Mouse (Mus musculus) hindbrain, embryonic 16.5 days (tissue): Measurements from ENCODE around the gene Nt5c2. TPM values are rescaled to one million over a fixed set of nuclear protein-coding genes. Genes with fewer than 3 reads are reported as not detected.

ENCODE experiments used
- ATAC-seq: fragments of 200-750 bp; cut with Nextera tagmentation; 2 replicates; pipeline ENCODE4 v1.8.0; 2017; ENCODE audit warnings: moderate TSS enrichment, moderate library complexity
- H3K27ac ChIP-seq: fragments of 300-500 bp; sonication (generic); 2 replicates; pipeline ENCODE4 v1.5.1; 2014; ENCODE audit warnings: low read depth, mild to moderate bottlenecking, control low read depth, low read length, moderate library complexity
- H3K27me3 ChIP-seq: fragments of 300-500 bp; sonication (generic); replicated peaks from 2 replicates; pipeline ENCODE4 v1.6.1; 2014; ENCODE audit warnings: low read length; ENCODE audit not compliant: control insufficient read depth, insufficient read depth
- H3K36me3 ChIP-seq: fragments of 300-500 bp; sonication (generic); 2 replicates; pipeline ENCODE4 v1.6.1; 2014; ENCODE audit warnings: mild to moderate bottlenecking, low read length, moderate library complexity, mixed read lengths; ENCODE audit not compliant: control insufficient read depth, insufficient read depth
- H3K4me1 ChIP-seq: fragments of 300-500 bp; sonication (generic); 2 replicates; pipeline ENCODE4 v1.6.1; 2014; ENCODE audit warnings: low read depth, low read length; ENCODE audit not compliant: control insufficient read depth, insufficient read depth
- H3K4me2 ChIP-seq: fragments of 300-500 bp; sonication (generic); 2 replicates; pipeline ENCODE4 v1.6.1; 2014; ENCODE audit warnings: mild to moderate bottlenecking, low read length, control low read depth, moderate library complexity
- H3K4me3 ChIP-seq: fragments of 300-500 bp; sonication (generic); 2 replicates; pipeline ENCODE4 v1.5.1; 2014; ENCODE audit warnings: mild to moderate bottlenecking, low read length, control low read depth, moderate library complexity
- H3K9ac ChIP-seq: fragments of 300-500 bp; sonication (generic); 2 replicates; pipeline ENCODE4 v1.6.1; 2014; ENCODE audit warnings: low read depth, mild to moderate bottlenecking, control low read depth, low read length, moderate library complexity
- H3K9me3 ChIP-seq: fragments of 300-500 bp; sonication (generic); 2 replicates; pipeline ENCODE4 v1.6.1; 2014; ENCODE audit warnings: mild to moderate bottlenecking, low read length, moderate library complexity; ENCODE audit not compliant: control insufficient read depth
- WGBS: fragments of 180-500 bp; shearing (Covaris S2); extraction: QIAGEN DNeasy Blood & Tissue Kit; methylation state at CpG from one replicate; pipeline ENCODE4 v1.1.7; 2014; 5-methylcytosine and 5-hydroxymethylcytosine counted together
- polyA plus RNA-seq: library from polyadenylated mRNA; unstranded; fragments of >200 nt; fragmentation: Nextera tagmentation; extraction: Ambion mirVana; gene quantifications from 2 replicates; pipeline ENCODE4 v1.2.1, GENCODE M21; 2015

Nt5c2 gene
- polyA plus RNA-seq, 1 experiment from 2014 or later: 77.6 TPM

GRCm38 (mm10) chr19:46871096-46871495, 143.9 kb downstream of the Nt5c2 start:
- Histone ChIP-seq H3K4me2 (no peak overlapping the region), H3K9me3 (no peaks in the 10 kb centered on the region), H3K4me1 (no peaks in the 10 kb centered on the region), H3K36me3 (0 out of 2 replicates have a peak, but pooled peaks cover 4% of the 10 kb centered on the region), H3K27me3 (no peaks in the 10 kb centered on the region), H3K4me3 (no peak overlapping the region), H3K27ac (no peak overlapping the region), H3K9ac (no peak overlapping the region)
- ATAC-seq: no peak
- WGBS: 90% methylated on average over 4 of the region's 4 CpGs

GRCm38 (mm10) chr19:46869526-46869925, 145.4 kb downstream of the Nt5c2 start:
- H3K27me3 ChIP-seq: no peaks in the 10 kb centered on the region
- H3K4me2 ChIP-seq: no peak overlapping the region
- H3K4me1 ChIP-seq: no peaks in the 10 kb centered on the region
- WGBS: 10% methylated on average over 6 of the region's 6 CpGs
- peak; percentile 84; the same call in 1 of the 2 replicates for ATAC-seq
- no peak overlapping the region for H3K4me3 ChIP-seq
- H3K27ac ChIP-seq: no peak overlapping the region
- no peaks in the 10 kb centered on the region for H3K9me3 ChIP-seq
- H3K36me3 ChIP-seq: 0 out of 2 replicates have a peak, but pooled peaks cover 4% of the 10 kb centered on the region
- no peak overlapping the region for H3K9ac ChIP-seq

GRCm38 (mm10) chr19:46869049-46869448, 145.9 kb downstream of the Nt5c2 start:
- Histone ChIP-seq H3K27ac (no peak overlapping the region), H3K36me3 (0 out of 2 replicates have a peak, but pooled peaks cover 4% of the 10 kb centered on the region), H3K27me3 (no peaks in the 10 kb centered on the region), H3K9me3 (no peaks in the 10 kb centered on the region), H3K9ac (no peak overlapping the region), H3K4me3 (no peak overlapping the region), H3K4me2 (no peak overlapping the region), H3K4me1 (no peaks in the 10 kb centered on the region)
- 0 out of 2 replicates have a peak, but pooled peaks have one; percentile 26 for ATAC-seq
- WGBS: 60% methylated on average over 11 of the region's 11 CpGs

- ATAC-seq: no peak
- Histone ChIP-seq H3K4me3 (no peak overlapping the region), H3K4me2 (no peak overlapping the region), H3K9me3 (no peaks in the 10 kb centered on the region), H3K27me3 (no peaks in the 10 kb centered on the region), H3K27ac (no peak overlapping the region), H3K36me3 (0 out of 2 replicates have a peak, but pooled peaks cover 4% of the 10 kb centered on the region), H3K9ac (no peak overlapping the region), H3K4me1 (no peaks in the 10 kb centered on the region)
- 89% methylated on average over 4 of the region's 4 CpGs for WGBS
Observed at GRCm38 (mm10) chr19:46865381-46865780, 149.6 kb downstream of the Nt5c2 start.

- no peak overlapping the region for H3K9ac ChIP-seq
- 0 out of 2 replicates have a peak, but pooled peaks cover 4% of the 10 kb centered on the region for H3K36me3 ChIP-seq
- H3K4me1 ChIP-seq: no peaks in the 10 kb centered on the region
- no peaks in the 10 kb centered on the region for H3K9me3 ChIP-seq
- no peak overlapping the region for H3K4me3 ChIP-seq
- H3K27me3 ChIP-seq: no peaks in the 10 kb centered on the region
- no peak for ATAC-seq
- H3K4me2 ChIP-seq: no peak overlapping the region
- WGBS: 78% methylated on average over 6 of the region's 6 CpGs
- H3K27ac ChIP-seq: no peak overlapping the region
Observed at GRCm38 (mm10) chr19:46864731-46865331, 150.1 kb downstream of the Nt5c2 start.

- Histone ChIP-seq H3K4me1 (no peaks in the 10 kb centered on the region), H3K27ac (no peak overlapping the region), H3K27me3 (no peaks in the 10 kb centered on the region), H3K9ac (no peak overlapping the region), H3K9me3 (no peaks in the 10 kb centered on the region), H3K4me3 (no peak overlapping the region), H3K36me3 (0 out of 2 replicates have a peak, but pooled peaks cover 4% of the 10 kb centered on the region), H3K4me2 (no peak overlapping the region)
- WGBS: 62% methylated on average over 6 of the region's 6 CpGs
- no peak for ATAC-seq
Observed at GRCm38 (mm10) chr19:46864079-46864478, 150.9 kb downstream of the Nt5c2 start.

- no peak overlapping the region for H3K27ac ChIP-seq
- WGBS: 83% methylated on average over 17 of the region's 17 CpGs
- H3K4me2 ChIP-seq: no peak overlapping the region
- ATAC-seq: no peak
- H3K27me3 ChIP-seq: no peaks in the 10 kb centered on the region
- H3K36me3 ChIP-seq: no peaks in the 10 kb centered on the region
- H3K4me1 ChIP-seq: no peaks in the 10 kb centered on the region
- no peak overlapping the region for H3K4me3 ChIP-seq
- no peaks in the 10 kb centered on the region for H3K9me3 ChIP-seq
- H3K9ac ChIP-seq: no peak overlapping the region
Observed at GRCm38 (mm10) chr19:46863236-46863927, 151.6 kb downstream of the Nt5c2 start.

GRCm38 (mm10) chr19:46862556-46862955, 152.4 kb downstream of the Nt5c2 start:
- WGBS: 79% methylated on average over 3 of the region's 3 CpGs
- ATAC-seq: no peak
- 0 out of 2 replicates have a peak, but pooled peaks cover under 1% of the 10 kb centered on the region for H3K4me1 ChIP-seq
- H3K27me3 ChIP-seq: no peaks in the 10 kb centered on the region
- no peak overlapping the region for H3K27ac ChIP-seq
- H3K4me3 ChIP-seq: no peak overlapping the region
- H3K9me3 ChIP-seq: no peaks in the 10 kb centered on the region
- no peak overlapping the region for H3K9ac ChIP-seq
- H3K4me2 ChIP-seq: no peak overlapping the region
- no peaks in the 10 kb centered on the region for H3K36me3 ChIP-seq

- 71% methylated on average over 7 of the region's 7 CpGs for WGBS
- H3K36me3 ChIP-seq: no peaks in the 10 kb centered on the region
- H3K27me3 ChIP-seq: no peaks in the 10 kb centered on the region
- ATAC-seq: no peak
- H3K27ac ChIP-seq: no peak overlapping the region
- H3K9me3 ChIP-seq: no peaks in the 10 kb centered on the region
- H3K4me2 ChIP-seq: no peak overlapping the region
- H3K4me3 ChIP-seq: no peak overlapping the region
- H3K4me1 ChIP-seq: peaks cover 11% of the 10 kb centered on the region
- H3K9ac ChIP-seq: no peak overlapping the region
Observed at GRCm38 (mm10) chr19:46858200-46858599, 156.8 kb downstream of the Nt5c2 start.
